Mouse (Mus musculus) adrenal gland, adult 18-20 months (tissue): ENCODE measurements around the gene Grk6. TPM values are rescaled to one million over a fixed set of nuclear protein-coding genes. Genes with fewer than 3 reads are reported as not detected.

Source experiments
- microRNA-seq, 2 experiments: library from miRNA; unstranded; fragments of <30 nt; microRNA quantifications; one replicate each; pipeline ENCODE4 v1.2.0; 2021; ENCODE audit warnings: borderline number of aligned reads in 2 of 2
- total RNA-seq, 2 experiments: library from RNA; stranded (reverse); gene quantifications; 1 replicate in 1 of 2; 2 replicates in 1 of 2; pipeline ENCODE4 v1.2.3; 2021

Gene Grk6
- total RNA-seq, 2 experiments from 2014 or later: 27.1 to 33.1 TPM

Small RNA genes within 50 kb of the gene (microRNA-seq; reads per million reads assigned to microRNA genes)
- gene Mir6943 (1.9 to 2.4 reads per million in 2 experiments), gene Mir6944 (3.1 to 3.3 reads per million in 2 experiments), gene Mir6945 (0.61 to 0.95 reads per million in 2 experiments)

Other genes starting within 250 kb of the Grk6 start
- 10 to 100 TPM; 76.4 to 82.4 TPM for gene Nsd1, start 235.3 kb upstream of the Grk6 start, total RNA-seq
- gene Prelid1, start 124.6 kb upstream of the Grk6 start, total RNA-seq: 100 to 1,000 TPM; 132 to 143 TPM
- 10 to 100 TPM; 52.3 to 52.7 TPM for gene Rab24, start 123.1 kb upstream of the Grk6 start, total RNA-seq
- under 1 TPM; 0.46 to 0.58 TPM for gene Mxd3, start 115.2 kb upstream of the Grk6 start, total RNA-seq
- gene Lman2, start 82.3 kb upstream of the Grk6 start, total RNA-seq: 100 to 1,000 TPM; 113 to 121 TPM
- gene Rgs14, start 75.3 kb upstream of the Grk6 start, total RNA-seq: under 1 TPM; 0.76 to 0.96 TPM
- gene Slc34a1, start 46.9 kb upstream of the Grk6 start, total RNA-seq: 1 to 10 TPM in 1 of 2 experiments, not detected in 1; 2.9 TPM
- gene Pfn3, start 29.8 kb upstream of the Grk6 start, total RNA-seq: not detected
- gene F12, start 18.3 kb upstream of the Grk6 start, total RNA-seq: not detected
- 1 to 10 TPM; 1.9 to 2.2 TPM for gene Prr7, start 19.2 kb downstream of the Grk6 start, total RNA-seq
- 10 to 100 TPM; 11.1 to 16.2 TPM for gene Dbn1, start 43.0 kb downstream of the Grk6 start, total RNA-seq
- 10 to 100 TPM; 11.6 to 26.8 TPM for gene Pdlim7, start 68.6 kb downstream of the Grk6 start, total RNA-seq
- 1 to 10 TPM; 5.1 to 5.3 TPM for gene Dok3, start 84.2 kb downstream of the Grk6 start, total RNA-seq
- gene Ddx41, start 91.6 kb downstream of the Grk6 start, total RNA-seq: 10 to 100 TPM; 40.6 to 47.1 TPM
- 10 to 100 TPM; 45.5 to 52.7 TPM for gene Fam193b, start 126.0 kb downstream of the Grk6 start, total RNA-seq
- gene Tmed9, start 128.7 kb downstream of the Grk6 start, total RNA-seq: 100 to 1,000 TPM; 141 to 184 TPM
- 10 to 100 TPM; 11.7 to 16.1 TPM for gene B4galt7, start 154.8 kb downstream of the Grk6 start, total RNA-seq
- 10 to 100 TPM; 27.4 to 32.4 TPM for gene Caml, start 177.9 kb downstream of the Grk6 start, total RNA-seq
- gene Ddx46, start 190.0 kb downstream of the Grk6 start, total RNA-seq: 10 to 100 TPM; 24.0 to 36.4 TPM
- 10 to 100 TPM; 45.9 to 56.8 TPM for gene B230219D22Rik, start 248.1 kb downstream of the Grk6 start, total RNA-seq